Mouse (Mus musculus) adrenal gland, adult 8-10 months (tissue): ENCODE measurements at regions not wholly inside any gene's neighbourhood (a gene's known extent, or its start where the extent isn't known, plus 50 kb on each side); places are given as distances from the start of the nearest gene placed in this dataset.

ENCODE experiments used
- DNase-seq: peaks from one replicate; pipeline ENCODE4 v3.0.0; 2022

- no peak for DNase-seq
These were observed 244.9 kb upstream of the Nmur2 start for GRCm38 (mm10) chr11:56285575-56286260.

DNA sequence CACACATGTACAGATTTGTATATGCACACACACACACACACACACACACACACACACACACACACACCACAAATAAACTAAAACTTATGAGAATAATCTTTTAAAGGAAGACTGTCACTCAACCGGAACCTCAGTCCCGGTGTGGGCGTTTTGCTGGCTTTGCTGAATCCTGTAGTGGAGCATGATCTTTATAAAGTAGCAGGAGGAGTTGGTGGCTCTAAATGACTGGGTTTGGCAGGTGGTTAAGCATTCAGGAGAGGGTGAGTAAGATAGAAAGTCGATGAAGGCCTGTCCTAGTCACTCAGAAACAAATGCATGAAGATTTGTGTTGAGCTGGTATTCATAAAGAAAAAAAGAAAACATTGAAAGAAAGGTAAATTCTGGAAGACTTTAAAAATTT lies 240.4 kb upstream of the Nmur2 start:
- no peak for DNase-seq

DNA sequence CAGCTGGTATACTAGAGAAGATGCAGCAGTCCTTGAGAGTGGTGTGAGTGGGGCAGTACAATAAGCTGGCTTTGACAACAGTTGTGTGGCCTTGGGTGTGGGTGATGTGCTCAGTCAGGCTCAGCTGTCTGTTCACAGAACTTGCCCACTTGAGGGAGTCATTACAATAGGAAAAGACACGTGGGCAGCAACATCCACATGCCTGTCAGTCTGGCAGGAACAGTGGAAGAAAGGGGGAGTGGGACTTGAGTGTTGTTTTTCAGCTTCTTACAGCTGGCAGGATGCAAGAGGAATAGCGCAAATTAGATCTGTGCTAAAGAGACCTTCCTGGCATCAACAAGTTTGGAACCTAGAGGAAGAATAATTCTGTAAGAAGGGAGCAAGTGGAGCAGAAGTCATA lies 239.4 kb upstream of the Nmur2 start:
- DNase-seq = no peak

- DNase-seq = peak; percentile 43
These were observed 229.2 kb upstream of the Nmur2 start for GRCm38 (mm10) chr11:56269915-56270493.

GRCm38 (mm10) chr11:56262726-56263125 lies 221.9 kb upstream of the Nmur2 start:
- no peak for DNase-seq

- no peak for DNase-seq
These were observed 215.5 kb upstream of the Nmur2 start for GRCm38 (mm10) chr11:56256356-56256755.

DNA sequence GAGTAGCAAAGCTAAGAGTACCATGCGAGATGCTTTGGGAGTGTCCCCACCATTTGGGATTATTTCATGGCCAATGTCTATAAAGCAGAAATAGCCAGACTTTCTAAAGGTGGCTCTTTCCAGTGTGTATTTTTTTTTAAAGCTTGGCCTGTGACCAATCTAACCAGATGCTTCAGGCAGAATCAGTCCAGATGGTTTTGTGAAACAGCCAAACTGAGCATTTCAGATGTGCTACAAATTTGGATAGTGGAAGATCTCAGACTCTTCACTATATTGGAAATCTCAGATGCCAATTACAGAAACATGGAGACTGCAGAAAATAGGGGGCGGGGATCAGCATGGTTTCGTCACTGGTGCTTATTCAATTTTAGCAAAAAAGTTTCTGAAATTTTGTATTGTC lies 213.6 kb upstream of the Nmur2 start:
- no peak for DNase-seq

GRCm38 (mm10) chr11:56247333-56247823 lies 206.6 kb upstream of the Nmur2 start:
- DNase-seq = no peak

GRCm38 (mm10) chr11:56246549-56247332 lies 205.9 kb upstream of the Nmur2 start:
- DNase-seq = no peak

DNA sequence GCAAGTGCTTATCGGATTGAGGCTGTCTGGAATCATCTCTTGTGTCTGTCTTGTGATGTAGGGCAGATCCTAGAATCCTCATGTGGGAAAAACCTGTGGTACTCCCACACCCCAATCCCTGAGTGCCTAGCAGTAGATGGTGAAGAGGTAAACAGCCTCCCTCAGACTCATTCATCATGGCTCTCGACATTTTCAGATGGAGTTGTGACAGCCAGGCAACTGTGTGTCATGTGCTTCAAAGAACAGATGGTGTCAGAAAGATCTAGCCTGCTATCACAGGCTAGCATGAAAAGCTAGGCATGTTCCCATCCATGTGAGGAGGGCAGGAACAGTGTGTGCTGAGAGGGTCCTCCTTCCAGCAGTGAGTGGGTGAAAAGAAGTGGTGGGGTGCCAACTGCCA lies 204.1 kb upstream of the Nmur2 start:
- no peak for DNase-seq

DNA sequence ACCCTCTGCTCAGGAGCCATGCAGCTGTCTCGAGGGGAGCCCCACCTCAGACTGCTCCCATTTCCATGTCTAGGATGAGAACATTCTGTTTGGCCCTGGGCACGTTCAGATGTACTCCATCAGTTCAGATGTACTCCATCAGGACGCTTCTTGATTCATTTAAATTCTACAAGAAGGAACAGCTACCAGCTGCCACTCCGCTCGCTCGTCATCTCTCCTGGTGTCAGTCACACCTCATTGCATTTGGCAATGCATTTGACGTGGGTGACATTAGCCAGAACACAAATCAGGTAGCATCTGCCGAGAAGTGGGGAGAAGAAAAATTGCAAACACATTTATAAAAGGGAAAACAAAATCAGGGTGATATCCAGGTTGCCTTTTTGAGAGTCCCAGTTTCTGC lies 202.6 kb upstream of the Nmur2 start:
- no peak for DNase-seq

DNA sequence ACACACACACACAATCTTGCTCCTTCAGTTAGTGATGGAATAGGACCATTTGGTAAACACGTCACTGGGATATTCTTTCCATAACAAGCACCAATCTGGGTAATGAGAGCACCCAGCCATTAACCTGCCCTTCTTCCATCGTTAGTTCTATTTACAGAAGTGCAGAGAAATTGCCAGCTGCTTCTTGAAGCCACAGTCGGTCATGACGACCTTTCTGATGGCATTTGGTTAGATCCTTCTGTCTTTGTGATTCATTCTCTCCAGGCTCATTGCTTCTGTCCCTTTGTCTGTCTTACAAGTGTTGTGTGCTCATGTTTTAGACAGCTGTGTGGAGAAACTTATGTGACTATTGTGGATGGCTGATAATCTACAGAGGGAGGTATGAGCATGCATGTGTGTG lies 197.9 kb upstream of the Nmur2 start:
- DNase-seq = no peak

DNA sequence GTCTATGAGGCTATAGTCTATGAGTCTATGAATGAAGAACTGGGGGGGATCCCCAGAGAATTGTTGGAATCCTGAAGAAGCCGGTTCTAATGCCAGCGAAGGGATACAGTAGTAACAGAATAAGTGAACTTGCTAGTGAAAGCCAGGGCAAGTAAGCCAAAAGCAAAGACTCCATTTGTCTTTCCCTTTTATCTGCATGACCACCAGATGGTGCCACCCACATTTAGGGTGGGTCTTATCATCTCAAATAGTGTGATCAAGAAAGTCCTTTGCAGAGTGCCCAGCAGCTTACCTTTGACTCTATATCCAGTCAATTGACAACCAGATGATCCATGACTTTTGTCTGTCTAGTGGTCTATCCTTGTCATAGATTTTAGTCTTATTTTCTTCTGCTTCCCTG lies 184.2 kb upstream of the Nmur2 start:
- DNase-seq = peak; percentile 5

- peak; percentile 2 for DNase-seq
These were observed 174.9 kb upstream of the Nmur2 start for GRCm38 (mm10) chr11:56215706-56216105.

DNA sequence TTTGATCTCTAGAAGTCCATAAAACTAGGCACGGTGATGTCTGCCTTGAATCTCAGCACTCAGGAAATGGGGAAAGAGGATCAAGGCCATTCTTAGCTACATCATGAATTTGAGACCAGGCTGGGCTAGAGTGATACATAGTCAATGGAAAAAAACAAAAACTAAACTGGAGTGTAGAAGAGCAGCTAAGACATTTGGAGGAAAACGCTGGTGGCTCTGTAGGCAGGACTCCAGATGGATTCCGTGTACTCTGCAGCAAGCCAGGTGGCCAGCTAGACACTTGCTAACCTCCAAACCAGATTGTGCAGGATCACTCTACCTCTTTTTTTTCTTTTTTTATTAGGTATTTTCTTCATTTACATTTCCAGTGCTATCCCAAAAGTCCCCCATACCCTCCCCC lies 161.0 kb upstream of the Nmur2 start:
- DNase-seq = no peak

- DNase-seq = no peak
These were observed 154.5 kb upstream of the Nmur2 start for GRCm38 (mm10) chr11:56195316-56195715.

GRCm38 (mm10) chr11:56193426-56193825 lies 152.6 kb upstream of the Nmur2 start:
- DNase-seq = no peak

- DNase-seq = no peak
These were observed 133.1 kb upstream of the Nmur2 start for GRCm38 (mm10) chr11:56173895-56174294.

GRCm38 (mm10) chr11:56173246-56173645 lies 132.4 kb upstream of the Nmur2 start:
- no peak for DNase-seq

DNA sequence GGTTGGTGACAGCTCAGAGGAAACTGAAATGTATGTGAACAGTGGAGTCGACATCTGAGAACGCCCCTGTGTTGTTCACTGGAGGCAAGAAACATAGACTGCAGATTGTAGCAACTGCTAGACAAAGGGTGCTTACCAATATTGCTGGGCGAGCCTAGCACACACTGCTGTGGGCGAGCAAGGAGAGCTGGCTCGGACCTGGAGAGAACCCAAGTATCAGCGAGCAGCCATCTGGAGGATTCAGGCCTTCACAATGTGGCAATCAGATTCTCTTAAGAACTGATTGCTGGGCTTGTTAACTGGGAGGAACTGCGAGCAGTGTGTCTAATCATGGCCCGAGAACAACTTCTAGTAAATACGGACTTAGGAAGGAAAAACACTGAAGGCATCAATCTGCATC lies 128.8 kb upstream of the Nmur2 start:
- no peak for DNase-seq

- DNase-seq = no peak
These were observed 126.0 kb upstream of the Nmur2 start for GRCm38 (mm10) chr11:56166849-56167248.

- no peak for DNase-seq
These were observed 124.9 kb upstream of the Nmur2 start for GRCm38 (mm10) chr11:56165759-56166158.

DNA sequence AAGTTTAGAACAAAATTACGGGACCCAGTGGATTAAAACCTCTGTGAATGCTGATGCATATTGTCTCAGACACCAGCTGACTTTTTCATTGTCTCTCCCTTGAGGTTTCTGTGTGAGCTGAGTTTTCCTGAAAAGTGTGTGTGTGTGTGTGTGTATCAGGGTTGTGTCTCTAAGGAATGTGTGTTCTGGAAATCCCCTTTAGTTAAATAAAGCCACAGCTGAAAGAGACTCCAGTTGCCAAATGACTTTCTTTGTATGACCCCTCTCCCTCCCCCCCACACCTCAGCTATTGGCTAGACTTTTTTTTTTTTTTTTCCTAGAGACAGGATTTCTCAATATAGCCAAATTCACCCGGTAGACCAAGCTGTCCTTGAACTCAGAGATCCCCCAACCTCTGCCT lies 119.5 kb upstream of the Nmur2 start:
- no peak for DNase-seq
